Mouse (Mus musculus) ES-Bruce4 (cell line): Measurements from ENCODE around the gene Hnrnpa0.

ENCODE experiments used
- CTCF ChIP-seq: IDR thresholded peaks from one replicate; pipeline ENCODE4 v1.8.1; 2011; ENCODE audit warnings: low read depth, low read length
- EP300 ChIP-seq: IDR thresholded peaks from 2 replicates; pipeline ENCODE4 v1.6.1; 2011; ENCODE audit warnings: low read depth, low read length; ENCODE audit not compliant: insufficient read depth
- POLR2A ChIP-seq: IDR thresholded peaks from one replicate; pipeline ENCODE4 v1.8.1; 2011; ENCODE audit warnings: low read length; ENCODE audit not compliant: insufficient read depth

DNA sequence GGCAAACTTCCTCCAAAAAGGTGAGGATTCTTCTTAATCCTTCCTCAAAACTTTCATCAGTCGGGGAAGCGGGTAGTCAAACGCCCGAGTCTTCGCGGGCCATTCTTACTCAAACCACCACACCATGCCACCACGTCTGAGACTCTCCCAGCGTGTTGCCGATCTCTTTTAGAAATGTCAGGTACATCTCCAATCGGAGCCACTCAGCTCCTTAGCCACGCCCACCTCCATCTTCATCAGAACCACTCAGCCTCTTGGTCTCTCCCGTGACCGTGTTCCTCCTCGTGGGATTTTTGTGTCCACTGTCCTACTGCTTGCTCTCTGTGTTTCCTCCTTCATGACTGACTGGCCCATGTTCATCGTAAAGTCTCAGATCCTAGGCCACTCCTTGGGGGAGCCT lies 32.4 kb upstream of the Hnrnpa0 start:
- no peak for TF ChIP-seq EP300
- TF ChIP-seq CTCF: no peak
- TF ChIP-seq POLR2A: no peak
